Mouse (Mus musculus) E14TG2a.4 (cell line): Measurements from ENCODE around the gene Ftl1-ps1.

Experiments used
- CTCF ChIP-seq: conservative IDR thresholded peaks from 2 replicates; pipeline ENCODE4 v1.5.1; 2014; ENCODE audit warnings: low read length
- NANOG ChIP-seq: IDR thresholded peaks from 2 replicates; pipeline ENCODE4 v1.6.1; 2014; ENCODE audit warnings: borderline replicate concordance, low read length, mixed read lengths

- no peak for TF ChIP-seq CTCF
- TF ChIP-seq NANOG = no peak
Measured at GRCm38 (mm10) chr13:74362218-74362617, 37.3 kb upstream of the Ftl1-ps1 start.
